ENCODE assay signal across 25 mouse cellular contexts in the genomic region with DNA sequence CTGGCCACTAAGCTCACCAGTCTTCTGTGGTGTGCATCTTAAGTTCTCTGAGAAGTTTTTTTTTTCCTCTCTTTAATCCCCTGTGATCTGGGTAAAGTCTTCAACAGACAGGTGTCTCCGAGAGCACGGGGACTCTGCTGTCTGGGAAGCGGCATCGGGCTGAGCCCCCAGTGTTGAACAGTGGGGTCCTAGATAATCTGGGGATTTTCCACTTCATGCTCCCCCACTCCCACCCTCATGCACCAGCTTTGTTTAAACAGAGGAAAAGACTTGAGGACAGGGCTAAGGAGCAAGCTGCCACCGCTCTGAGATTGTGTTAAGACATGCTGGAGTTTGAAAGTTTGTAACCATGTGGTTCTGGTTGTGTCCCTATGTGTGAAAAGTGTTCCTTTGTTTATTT.
A peak's percentile ranks its signal among the peaks of the same experiment; 100 is the strongest.
DNase-seq lines count a peak whose midpoint lies in the region; ATAC-seq lines count a peak whose summit lies in the region.
"Had no signal": no experiment of that assay in that cellular context is flagged by ENCODE, and none has a peak within 500 bp of the region (broad histone marks: within the 10 kb centered on the region; RNA-seq: fewer than 3 reads in every experiment).

No protein-coding gene starts in this region.

- H3K27me3 ChIP-seq in embryonic facial prominence, embryonic 11.5 days (ENCODE audit: control insufficient read depth, insufficient read depth, low read length): no peaks in the 10 kb centered on the region
- H3K27me3 ChIP-seq in embryonic facial prominence, embryonic 10.5 days (replicated peaks; ENCODE audit: low read depth, poor library complexity, severe bottlenecking): peaks cover 19% of the 10 kb centered on the region
- no peaks in the 10 kb centered on the region for H3K27me3 ChIP-seq in intestine, embryonic 16.5 days (replicated peaks; ENCODE audit: control insufficient read depth, insufficient read depth, low read length)
- H3K27me3 ChIP-seq in intestine, embryonic 15.5 days (replicated peaks): no peaks in the 10 kb centered on the region
- H3K27me3 ChIP-seq in limb, embryonic 10.5 days (ENCODE audit: low read depth, poor library complexity, severe bottlenecking): 0 out of 2 replicates have a peak, but pooled peaks cover 4% of the 10 kb centered on the region
- H3K27me3 ChIP-seq: CH12.LX; embryonic facial prominence, embryonic 13.5 days; forebrain, embryonic 15.5 days; hindbrain, embryonic 12.5 days; hindbrain, embryonic 15.5 days; Patski had no signal

- no peaks in the 10 kb centered on the region for H3K9me3 ChIP-seq in embryonic facial prominence, embryonic 11.5 days (replicated peaks; ENCODE audit: control insufficient read depth, low read length)
- H3K9me3 ChIP-seq in embryonic facial prominence, embryonic 10.5 days: no peaks in the 10 kb centered on the region
- H3K9me3 ChIP-seq in intestine, embryonic 16.5 days (ENCODE audit: control insufficient read depth, low read length): no peaks in the 10 kb centered on the region
- H3K9me3 ChIP-seq in intestine, embryonic 15.5 days: no peaks in the 10 kb centered on the region
- no peaks in the 10 kb centered on the region for H3K9me3 ChIP-seq in limb, embryonic 10.5 days (replicated peaks)
- H3K9me3 ChIP-seq: embryonic facial prominence, embryonic 13.5 days; forebrain, embryonic 12.5 days; forebrain, embryonic 15.5 days; heart, embryonic 10.5 days; hindbrain, embryonic 12.5 days; hindbrain, embryonic 15.5 days had no signal

- no peaks in the 10 kb centered on the region for H3K4me1 ChIP-seq in embryonic facial prominence, embryonic 11.5 days (ENCODE audit: control insufficient read depth, insufficient read depth, low read length)
- peaks cover 38% of the 10 kb centered on the region for H3K4me1 ChIP-seq in embryonic facial prominence, embryonic 10.5 days
- H3K4me1 ChIP-seq in intestine, embryonic 16.5 days (ENCODE audit: control insufficient read depth, insufficient read depth, low read length): 0 out of 2 replicates have a peak, but pooled peaks cover 3% of the 10 kb centered on the region
- 0 out of 2 replicates have a peak, but pooled peaks cover 9% of the 10 kb centered on the region for H3K4me1 ChIP-seq in intestine, embryonic 15.5 days (replicated peaks)
- peaks cover 23% of the 10 kb centered on the region for H3K4me1 ChIP-seq in limb, embryonic 10.5 days
- H3K4me1 ChIP-seq: forebrain, embryonic 12.5 days; forebrain, embryonic 15.5 days had no signal

- no peak overlapping the region for H3K9ac ChIP-seq in embryonic facial prominence, embryonic 11.5 days (replicated peaks; ENCODE audit: low read length)
- no peak overlapping the region for H3K9ac ChIP-seq in intestine, embryonic 16.5 days (ENCODE audit: low read depth, low read length)
- H3K9ac ChIP-seq in intestine, embryonic 15.5 days: no peak overlapping the region
- H3K9ac ChIP-seq: embryonic facial prominence, embryonic 13.5 days; forebrain, embryonic 12.5 days; forebrain, embryonic 15.5 days; hindbrain, embryonic 12.5 days; hindbrain, embryonic 15.5 days had no signal

- DNase-seq in embryonic facial prominence, embryonic 11.5 days (ENCODE audit: low spot score): peak; percentile 11
- no peak for DNase-seq in embryonic facial prominence, embryonic 10.5 days (ENCODE audit: low spot score)
- no peak for DNase-seq in limb, embryonic 10.5 days (ENCODE audit: low spot score)
- no peak for DNase-seq in right cerebral cortex, postnatal 4 days
- DNase-seq: adrenal gland, postnatal 10 days; adrenal gland, postnatal 36 days; B cell, adult 2 months; cerebellum, adult 18-20 months; cerebellum, adult 9-10 months; cerebellum, postnatal 14 days; gastrocnemius, postnatal 25 days; heart, adult 2 months; kidney, adult 11 months had no signal

- no peak overlapping the region for H3K4me2 ChIP-seq in embryonic facial prominence, embryonic 11.5 days (ENCODE audit: low read depth, low read length)
- H3K4me2 ChIP-seq in intestine, embryonic 16.5 days (ENCODE audit: low read depth, low read length): no peak overlapping the region
- H3K4me2 ChIP-seq in intestine, embryonic 15.5 days (replicated peaks): no peak overlapping the region
- H3K4me2 ChIP-seq: embryonic facial prominence, embryonic 13.5 days; forebrain, embryonic 12.5 days; forebrain, embryonic 15.5 days; hindbrain, embryonic 15.5 days had no signal

- no peaks in the 10 kb centered on the region for H3K36me3 ChIP-seq in embryonic facial prominence, embryonic 11.5 days (replicated peaks; ENCODE audit: control insufficient read depth, insufficient read depth, low read depth, low read length)
- no peaks in the 10 kb centered on the region for H3K36me3 ChIP-seq in embryonic facial prominence, embryonic 10.5 days (replicated peaks)
- H3K36me3 ChIP-seq in intestine, embryonic 16.5 days (ENCODE audit: control insufficient read depth, insufficient read depth, low read length): no peaks in the 10 kb centered on the region
- H3K36me3 ChIP-seq in intestine, embryonic 15.5 days: no peaks in the 10 kb centered on the region
- no peaks in the 10 kb centered on the region for H3K36me3 ChIP-seq in limb, embryonic 10.5 days
- H3K36me3 ChIP-seq: embryonic facial prominence, embryonic 13.5 days; forebrain, embryonic 12.5 days; forebrain, embryonic 15.5 days; G1E; heart, embryonic 10.5 days; hindbrain, embryonic 12.5 days; hindbrain, embryonic 15.5 days had no signal

- H3K4me3 ChIP-seq in embryonic facial prominence, embryonic 11.5 days (ENCODE audit: low read depth, low read length): no peak overlapping the region
- no peak overlapping the region for H3K4me3 ChIP-seq in embryonic facial prominence, embryonic 10.5 days
- no peak overlapping the region for H3K4me3 ChIP-seq in intestine, embryonic 16.5 days (ENCODE audit: low read length)
- H3K4me3 ChIP-seq in intestine, embryonic 15.5 days (replicated peaks): no peak overlapping the region
- H3K4me3 ChIP-seq in limb, embryonic 10.5 days: no peak overlapping the region
- H3K4me3 ChIP-seq: embryonic facial prominence, embryonic 13.5 days; erythroblast, embryonic 14.5 days; forebrain, embryonic 12.5 days; forebrain, embryonic 15.5 days; heart, adult 2 months; heart, embryonic 10.5 days; hindbrain, embryonic 12.5 days; hindbrain, embryonic 15.5 days had no signal

- H3K27ac ChIP-seq in embryonic facial prominence, embryonic 11.5 days (replicated peaks; ENCODE audit: low read depth, low read length): no peak overlapping the region
- no peak overlapping the region for H3K27ac ChIP-seq in embryonic facial prominence, embryonic 10.5 days (replicated peaks)
- no peak overlapping the region for H3K27ac ChIP-seq in intestine, embryonic 16.5 days (ENCODE audit: low read length)
- no peak overlapping the region for H3K27ac ChIP-seq in intestine, embryonic 15.5 days
- 0 out of 2 replicates have a peak overlapping the region, but pooled peaks have one; percentile 54 for H3K27ac ChIP-seq in limb, embryonic 10.5 days
- H3K27ac ChIP-seq: forebrain, embryonic 12.5 days; forebrain, embryonic 15.5 days; heart, adult 2 months; heart, embryonic 10.5 days; hindbrain, embryonic 12.5 days; hindbrain, embryonic 15.5 days had no signal

- 68% methylated on average over 5 of the region's 5 CpGs for WGBS in embryonic facial prominence, embryonic 11.5 days
- 72% methylated on average over 5 of the region's 5 CpGs for WGBS in embryonic facial prominence, embryonic 10.5 days
- WGBS in intestine, embryonic 16.5 days: 61% methylated on average over 5 of the region's 5 CpGs
- 52% methylated on average over 5 of the region's 5 CpGs for WGBS in intestine, embryonic 15.5 days
- WGBS in limb, embryonic 10.5 days: 83% methylated on average over 5 of the region's 5 CpGs

- ATAC-seq in embryonic facial prominence, embryonic 11.5 days (replicated peaks; ENCODE audit: insufficient number of reproducible peaks, low FRiP score, low TSS enrichment, low read depth): no peak
- 0 out of 2 replicates have a peak, but pooled peaks have one; percentile 44 for ATAC-seq in intestine, embryonic 16.5 days
- no peak for ATAC-seq in intestine, embryonic 15.5 days
- ATAC-seq: Patski had no signal
